Comparison of ENCODE assay signal across 21 mouse cellular contexts in genomic region chr12:116823341-116823740, GRCm38 (mm10).
DNase-seq lines count a peak whose midpoint lies in the region; ATAC-seq lines count a peak whose summit lies in the region.
"Had no signal": no experiment of that assay in that cellular context is flagged by ENCODE, and none has a peak within 500 bp of the region (broad histone marks: within the 10 kb centered on the region; RNA-seq: fewer than 3 reads in every experiment).

No protein-coding gene starts in this region.

- 77% methylated on average over 3 of the region's 3 CpGs for WGBS in hindbrain, embryonic 16.5 days
- 75% methylated on average over 3 of the region's 3 CpGs for WGBS in hindbrain, embryonic 14.5 days
- WGBS in neural tube, embryonic 15.5 days = 58% methylated on average over 3 of the region's 3 CpGs
- WGBS in forebrain, embryonic 16.5 days = 64% methylated on average over 3 of the region's 3 CpGs

- DNase-seq in hindbrain, embryonic 14.5 days (ENCODE audit: low spot score) = no peak
- no peak for DNase-seq in neural tube, embryonic 10.5 days (ENCODE audit: extremely low spot score, low spot score)
- no peak for DNase-seq in T-cell, adult 2 months (ENCODE audit: low spot score)
- DNase-seq in heart, adult 8-10 months (ENCODE audit: low spot score) = no peak
- DNase-seq: adrenal gland, adult 8-10 months; adrenal gland, postnatal 36 days; cerebellum, adult 11 months; cerebellum, adult 8-10 months; cerebellum, postnatal 36 days; gastrocnemius, adult 2 months; gastrocnemius, postnatal 25 days; heart, postnatal 10 days; heart, postnatal 4 days; kidney, adult 18-20 months had no signal

- 0 out of 2 replicates have a peak, but pooled peaks have one; percentile 27 for ATAC-seq in hindbrain, embryonic 16.5 days
- no peak for ATAC-seq in hindbrain, embryonic 14.5 days (ENCODE audit: low FRiP score)
- 0 out of 2 replicates have a peak, but pooled peaks have one; percentile 41 for ATAC-seq in neural tube, embryonic 15.5 days (ENCODE audit: low FRiP score)
- peak; percentile 81 for ATAC-seq in forebrain, embryonic 16.5 days
- ATAC-seq: intestine, embryonic 15.5 days had no signal

- no peaks in the 10 kb centered on the region for H3K9me3 ChIP-seq in hindbrain, embryonic 16.5 days (ENCODE audit: control insufficient read depth, low read length)
- no peaks in the 10 kb centered on the region for H3K9me3 ChIP-seq in hindbrain, embryonic 14.5 days (ENCODE audit: control insufficient read depth, low read length)
- no peaks in the 10 kb centered on the region for H3K9me3 ChIP-seq in neural tube, embryonic 15.5 days (replicated peaks)
- H3K9me3 ChIP-seq in forebrain, embryonic 16.5 days (ENCODE audit: control insufficient read depth, low read length) = no peaks in the 10 kb centered on the region
- H3K9me3 ChIP-seq: embryonic facial prominence, embryonic 15.5 days; hindbrain, embryonic 12.5 days; intestine, embryonic 15.5 days had no signal

- no peak overlapping the region for H3K4me2 ChIP-seq in hindbrain, embryonic 16.5 days (ENCODE audit: low read length)
- H3K4me2 ChIP-seq in hindbrain, embryonic 14.5 days (replicated peaks) = no peak overlapping the region
- no peak overlapping the region for H3K4me2 ChIP-seq in neural tube, embryonic 15.5 days
- H3K4me2 ChIP-seq in forebrain, embryonic 16.5 days (ENCODE audit: low read length) = no peak overlapping the region
- H3K4me2 ChIP-seq: embryonic facial prominence, embryonic 15.5 days; hindbrain, embryonic 12.5 days; intestine, embryonic 15.5 days had no signal

- no peak overlapping the region for H3K4me3 ChIP-seq in hindbrain, embryonic 16.5 days (ENCODE audit: low read length)
- no peak overlapping the region for H3K4me3 ChIP-seq in hindbrain, embryonic 14.5 days (replicated peaks; ENCODE audit: low read length)
- no peak overlapping the region for H3K4me3 ChIP-seq in neural tube, embryonic 15.5 days (replicated peaks)
- no peak overlapping the region for H3K4me3 ChIP-seq in forebrain, embryonic 16.5 days (replicated peaks; ENCODE audit: low read length)
- H3K4me3 ChIP-seq: embryonic facial prominence, embryonic 15.5 days; erythroblast, embryonic 14.5 days; gastrocnemius, adult 2 months; hindbrain, embryonic 12.5 days; intestine, embryonic 15.5 days had no signal

- H3K36me3 ChIP-seq in hindbrain, embryonic 16.5 days (ENCODE audit: control insufficient read depth, insufficient read depth, low read length) = no peaks in the 10 kb centered on the region
- no peaks in the 10 kb centered on the region for H3K36me3 ChIP-seq in hindbrain, embryonic 14.5 days (replicated peaks; ENCODE audit: control insufficient read depth, insufficient read depth)
- H3K36me3 ChIP-seq in neural tube, embryonic 15.5 days = no peaks in the 10 kb centered on the region
- no peaks in the 10 kb centered on the region for H3K36me3 ChIP-seq in forebrain, embryonic 16.5 days (ENCODE audit: control insufficient read depth, insufficient read depth)
- H3K36me3 ChIP-seq: embryonic facial prominence, embryonic 15.5 days; hindbrain, embryonic 12.5 days; intestine, embryonic 15.5 days had no signal

- H3K27me3 ChIP-seq in hindbrain, embryonic 16.5 days (replicated peaks; ENCODE audit: control insufficient read depth, insufficient read depth, low read length) = no peaks in the 10 kb centered on the region
- no peaks in the 10 kb centered on the region for H3K27me3 ChIP-seq in hindbrain, embryonic 14.5 days (ENCODE audit: control insufficient read depth, insufficient read depth, low read length)
- H3K27me3 ChIP-seq in neural tube, embryonic 15.5 days (replicated peaks) = no peaks in the 10 kb centered on the region
- no peaks in the 10 kb centered on the region for H3K27me3 ChIP-seq in forebrain, embryonic 16.5 days (replicated peaks; ENCODE audit: control insufficient read depth, insufficient read depth, low read length)
- H3K27me3 ChIP-seq: embryonic facial prominence, embryonic 15.5 days; hindbrain, embryonic 12.5 days; intestine, embryonic 15.5 days had no signal

- no peaks in the 10 kb centered on the region for H3K4me1 ChIP-seq in hindbrain, embryonic 16.5 days (ENCODE audit: control insufficient read depth, insufficient read depth, low read depth, low read length)
- no peaks in the 10 kb centered on the region for H3K4me1 ChIP-seq in hindbrain, embryonic 14.5 days (replicated peaks; ENCODE audit: control insufficient read depth, insufficient read depth, low read length)
- 0 out of 2 replicates have a peak, but pooled peaks cover 3% of the 10 kb centered on the region for H3K4me1 ChIP-seq in neural tube, embryonic 15.5 days
- H3K4me1 ChIP-seq in forebrain, embryonic 16.5 days (replicated peaks; ENCODE audit: control insufficient read depth, insufficient read depth, low read length) = peaks cover 3% of the 10 kb centered on the region; the same call in 1 of the 2 replicates
- H3K4me1 ChIP-seq: embryonic facial prominence, embryonic 15.5 days; intestine, embryonic 15.5 days had no signal

- H3K27ac ChIP-seq in hindbrain, embryonic 16.5 days (ENCODE audit: low read depth, low read length) = no peak overlapping the region
- no peak overlapping the region for H3K27ac ChIP-seq in hindbrain, embryonic 14.5 days
- H3K27ac ChIP-seq in neural tube, embryonic 15.5 days (replicated peaks) = no peak overlapping the region
- H3K27ac ChIP-seq in forebrain, embryonic 16.5 days (ENCODE audit: low read length) = no peak overlapping the region
- H3K27ac ChIP-seq: embryonic facial prominence, embryonic 15.5 days; gastrocnemius, adult 2 months; hindbrain, embryonic 12.5 days; intestine, embryonic 15.5 days had no signal

- H3K9ac ChIP-seq in hindbrain, embryonic 16.5 days (ENCODE audit: low read depth, low read length) = no peak overlapping the region
- H3K9ac ChIP-seq in hindbrain, embryonic 14.5 days = no peak overlapping the region
- H3K9ac ChIP-seq in neural tube, embryonic 15.5 days (replicated peaks) = no peak overlapping the region
- H3K9ac ChIP-seq in forebrain, embryonic 16.5 days (replicated peaks; ENCODE audit: low read depth, low read length) = no peak overlapping the region
- H3K9ac ChIP-seq: embryonic facial prominence, embryonic 15.5 days; hindbrain, embryonic 12.5 days; intestine, embryonic 15.5 days had no signal
